Mouse (Mus musculus): ENCODE data around the gene Myrfl. TPM values are rescaled to one million over a fixed set of nuclear protein-coding genes. Genes with fewer than 3 reads are reported as not detected.

The Myrfl gene
- polyA plus RNA-seq, 1 experiment from 2014 or later: 0.09 TPM

DNA sequence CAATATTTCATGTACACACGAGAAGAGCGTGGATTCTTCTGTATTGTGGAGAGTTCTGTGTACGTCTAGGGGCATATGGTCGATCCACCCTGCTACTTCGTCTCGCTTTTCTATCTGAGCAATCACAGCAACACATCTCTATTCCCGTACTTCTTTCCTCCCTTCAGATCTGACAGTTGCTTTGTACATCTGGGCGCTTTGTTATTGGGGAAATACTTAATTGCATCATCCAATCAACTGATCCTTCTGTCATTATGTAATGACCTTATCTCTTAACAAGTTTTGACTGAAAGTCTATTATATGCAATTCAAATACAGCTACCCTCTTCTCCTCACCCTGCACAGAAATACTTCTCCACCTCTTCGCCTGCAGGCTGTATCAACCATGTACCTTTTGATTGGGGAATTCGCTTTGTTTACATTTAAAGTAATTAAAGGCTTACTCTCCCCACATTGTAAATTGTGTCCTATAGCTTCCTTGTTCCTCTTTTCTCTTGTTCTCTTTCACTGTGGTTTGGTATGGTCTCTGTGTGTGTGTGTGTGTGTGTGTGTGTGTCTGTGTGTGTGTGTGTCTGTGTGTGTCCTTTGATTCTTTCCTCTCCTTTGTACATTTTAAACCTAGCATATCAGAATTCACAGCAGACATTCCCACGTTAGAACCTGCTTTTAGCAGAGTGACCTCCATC lies 29.9 kb upstream of the Myrfl start:
- no peaks in the 10 kb centered on the region for H3K4me1 ChIP-seq
- WGBS: 78% methylated on average over 11 of the region's 11 CpGs
- H3K36me3 ChIP-seq: peaks cover 14% of the 10 kb centered on the region; the same call in 1 of the 2 replicates

DNA sequence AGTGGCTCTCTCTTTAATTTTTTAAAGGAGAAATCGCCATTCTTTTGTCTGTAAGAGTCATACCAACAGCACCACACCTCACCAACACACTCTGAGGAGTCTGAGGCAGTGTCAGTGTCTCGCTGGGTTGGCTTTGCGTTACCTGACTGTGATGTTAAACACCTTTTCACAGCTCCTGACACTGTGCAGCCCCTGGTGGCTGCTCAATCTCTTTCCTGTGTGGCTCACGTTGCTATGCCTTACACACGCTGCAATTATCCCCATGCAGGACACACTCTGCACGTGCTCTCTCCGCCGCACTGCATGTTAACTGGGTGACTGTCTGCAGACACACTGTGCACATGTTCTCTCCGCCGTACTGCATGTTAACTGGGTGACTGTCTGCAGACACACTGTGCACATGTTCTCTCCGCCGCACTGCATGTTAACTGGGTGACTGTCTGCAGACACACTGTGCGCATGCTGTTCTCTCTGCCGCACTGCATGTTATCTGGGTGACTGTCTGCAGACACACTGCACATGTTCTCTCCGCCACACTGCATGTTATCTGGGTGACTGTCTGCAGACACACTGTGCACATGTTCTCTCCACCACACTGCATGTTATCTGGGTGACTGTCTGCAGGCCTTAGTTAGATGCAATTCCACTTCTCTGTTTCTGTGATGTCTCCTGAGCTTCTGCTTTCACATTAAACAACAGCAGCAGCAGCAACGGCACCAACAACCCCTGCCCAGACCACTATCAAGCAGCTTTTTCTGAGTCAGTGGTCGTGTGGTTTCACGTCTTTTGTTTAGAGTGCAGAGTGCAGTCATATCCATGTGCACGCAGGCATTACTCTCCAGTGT lies 27.2 kb upstream of the Myrfl start:
- Histone ChIP-seq H3K4me2 (no peak overlapping the region), H3K27me3 (no peaks in the 10 kb centered on the region), H3K4me1 (no peaks in the 10 kb centered on the region), H3K27ac (no peak overlapping the region), H3K4me3 (no peak overlapping the region), H3K9ac (no peak overlapping the region), H3K36me3 (peaks cover 14% of the 10 kb centered on the region; the same call in 1 of the 2 replicates), H3K9me3 (no peaks in the 10 kb centered on the region)
- ATAC-seq (ENCODE audit: borderline replicate concordance, extremely low read depth, low FRiP score, low TSS enrichment): no peak
- 90% methylated on average over 19 of the region's 19 CpGs for WGBS

More for the DNA sequence above, 29.9 kb upstream of the Myrfl start:
- no peaks in the 10 kb centered on the region for H3K27me3 ChIP-seq
- no peak overlapping the region for H3K4me3 ChIP-seq
- no peak overlapping the region for H3K27ac ChIP-seq
- H3K9me3 ChIP-seq: no peaks in the 10 kb centered on the region
- ATAC-seq (ENCODE audit: borderline replicate concordance, extremely low read depth, low FRiP score, low TSS enrichment): no peak
- H3K4me2 ChIP-seq: no peak overlapping the region
- no peak overlapping the region for H3K9ac ChIP-seq

DNA sequence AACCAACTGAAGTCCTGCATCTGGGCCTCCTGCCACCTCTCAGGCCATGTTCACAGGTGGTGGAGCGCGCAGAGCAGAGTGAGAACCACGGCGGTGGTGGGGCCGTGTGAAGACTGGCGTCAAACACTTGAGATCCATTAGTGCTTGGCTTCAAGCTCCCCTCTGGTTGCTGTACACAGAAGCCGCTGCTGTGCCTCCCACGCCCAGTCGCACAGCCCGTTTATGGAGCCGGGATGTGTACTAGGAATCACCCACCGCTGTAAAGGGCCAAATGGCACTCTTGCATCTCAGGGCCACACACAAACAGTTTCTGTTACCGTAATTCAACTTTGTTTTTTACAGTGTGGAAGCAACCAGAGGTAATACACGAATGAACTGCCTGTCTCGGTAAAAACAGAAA lies 25.4 kb upstream of the Myrfl start:
- ATAC-seq (ENCODE audit: borderline replicate concordance, extremely low read depth, low FRiP score, low TSS enrichment): 0 out of 2 replicates have a peak, but pooled peaks have one; percentile 14
- no peak overlapping the region for H3K27ac ChIP-seq
- WGBS: 77% methylated on average over 15 of the region's 15 CpGs

DNA sequence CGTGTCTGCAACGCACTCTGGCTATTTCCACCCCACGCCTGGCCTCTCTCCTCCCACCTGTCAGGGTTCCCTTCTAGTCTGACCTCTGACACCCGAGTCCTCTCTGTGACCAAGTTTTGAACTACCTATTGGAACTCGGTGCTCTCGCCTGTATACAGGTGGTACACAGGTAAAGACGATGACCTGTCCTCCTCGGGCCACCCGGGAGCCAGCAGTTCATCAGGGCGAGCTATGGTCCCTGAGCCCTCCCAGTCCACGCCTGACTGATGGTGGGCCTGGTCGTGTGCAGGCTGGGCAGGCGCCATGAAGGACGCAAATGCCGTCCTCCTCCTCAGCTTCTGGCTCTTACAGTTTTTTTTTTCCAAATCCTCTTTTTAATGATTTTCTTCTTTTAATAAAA lies 24.7 kb upstream of the Myrfl start:
- Histone ChIP-seq H3K4me2 (no peak overlapping the region), H3K9ac (no peak overlapping the region), H3K9me3 (no peaks in the 10 kb centered on the region), H3K36me3 (peaks cover 16% of the 10 kb centered on the region), H3K4me1 (no peaks in the 10 kb centered on the region), H3K27me3 (no peaks in the 10 kb centered on the region), H3K4me3 (no peak overlapping the region), H3K27ac (no peak overlapping the region)
- 87% methylated on average over 15 of the region's 15 CpGs for WGBS
- no peak for ATAC-seq (ENCODE audit: borderline replicate concordance, extremely low read depth, low FRiP score, low TSS enrichment)

More for the DNA sequence above, 25.4 kb upstream of the Myrfl start:
- peaks cover 19% of the 10 kb centered on the region for H3K36me3 ChIP-seq
- H3K4me1 ChIP-seq: no peaks in the 10 kb centered on the region
- H3K9ac ChIP-seq: no peak overlapping the region
- H3K9me3 ChIP-seq: no peaks in the 10 kb centered on the region
- H3K4me3 ChIP-seq: no peak overlapping the region
- H3K27me3 ChIP-seq: no peaks in the 10 kb centered on the region
- no peak overlapping the region for H3K4me2 ChIP-seq

DNA sequence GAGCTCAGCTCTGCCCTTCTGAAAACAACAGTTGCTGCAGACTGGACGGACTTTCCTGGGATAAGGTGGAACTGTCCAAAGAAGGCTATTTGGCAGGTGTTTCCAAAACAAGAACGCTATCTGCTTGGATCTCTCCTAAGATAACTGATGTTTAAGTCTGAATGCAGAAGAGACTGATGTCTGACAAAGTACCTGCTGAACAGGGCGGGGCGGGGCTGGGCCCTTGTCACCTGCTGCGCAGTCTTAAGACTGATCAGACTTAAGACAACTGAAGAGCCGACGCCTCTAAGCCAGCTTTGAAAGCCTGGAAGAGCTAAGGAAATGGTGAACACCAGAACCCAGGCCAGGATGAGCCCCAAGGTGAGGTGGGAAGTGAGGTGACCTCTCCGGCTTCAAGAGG lies 23.9 kb upstream of the Myrfl start:
- Histone ChIP-seq H3K4me3 (no peak overlapping the region), H3K9ac (no peak overlapping the region), H3K36me3 (peaks cover 20% of the 10 kb centered on the region), H3K27ac (no peak overlapping the region), H3K9me3 (no peaks in the 10 kb centered on the region), H3K4me1 (no peaks in the 10 kb centered on the region), H3K4me2 (no peak overlapping the region), H3K27me3 (no peaks in the 10 kb centered on the region)
- ATAC-seq (ENCODE audit: borderline replicate concordance, extremely low read depth, low FRiP score, low TSS enrichment): no peak
- WGBS: 86% methylated on average over 8 of the region's 8 CpGs

DNA sequence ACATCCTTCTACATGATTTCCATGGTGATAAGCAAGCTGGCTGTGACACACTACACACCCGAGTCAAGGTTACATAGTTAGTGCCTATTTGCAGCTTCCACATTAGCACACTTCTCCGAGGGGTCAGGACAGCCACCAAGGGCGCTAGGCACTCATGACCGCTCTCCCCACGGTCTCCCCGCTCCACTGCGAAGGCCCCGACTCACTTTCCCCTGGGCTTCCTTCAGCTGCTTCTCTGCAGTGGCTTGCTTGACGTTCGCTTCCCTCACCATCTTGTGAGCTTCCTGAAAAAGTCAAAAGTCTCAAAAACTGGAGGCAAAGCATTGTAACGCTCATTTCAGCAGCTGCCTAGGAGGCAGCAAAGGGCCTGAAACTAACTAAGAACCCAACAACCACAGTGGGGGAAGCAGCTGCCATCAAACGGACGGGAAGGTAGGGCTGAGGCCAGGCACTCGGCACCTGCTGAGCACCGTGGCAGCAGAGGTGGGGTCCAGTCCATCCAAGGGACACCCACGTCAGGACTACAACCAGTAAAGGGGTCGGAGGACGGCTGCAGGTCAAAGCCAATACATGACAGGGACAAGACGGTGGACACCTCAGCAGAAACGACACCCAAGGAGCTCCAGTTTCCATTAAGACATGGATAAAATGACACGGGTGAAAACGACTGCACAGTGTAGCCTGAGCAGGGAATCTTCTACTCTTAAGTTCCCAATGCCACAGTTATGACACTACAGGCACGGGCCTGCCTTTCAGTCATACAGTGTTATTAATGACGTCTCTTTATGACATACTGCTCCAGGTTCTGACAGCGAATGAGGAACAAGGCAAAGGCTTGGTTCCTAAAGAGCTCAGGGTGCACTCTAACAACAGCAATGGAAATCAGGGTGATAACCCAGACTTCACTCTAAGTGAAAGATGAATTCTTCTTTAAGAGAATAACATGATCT lies 22.9 kb upstream of the Myrfl start:
- H3K9me3 ChIP-seq: no peaks in the 10 kb centered on the region
- no peaks in the 10 kb centered on the region for H3K4me1 ChIP-seq
- 84% methylated on average over 25 of the region's 25 CpGs for WGBS
- no peak overlapping the region for H3K4me3 ChIP-seq
- H3K27me3 ChIP-seq: no peaks in the 10 kb centered on the region
- H3K27ac ChIP-seq: no peak overlapping the region
- no peak overlapping the region for H3K9ac ChIP-seq
- ATAC-seq (ENCODE audit: borderline replicate concordance, extremely low read depth, low FRiP score, low TSS enrichment): no peak
- H3K4me2 ChIP-seq: no peak overlapping the region
- peaks cover 20% of the 10 kb centered on the region for H3K36me3 ChIP-seq

DNA sequence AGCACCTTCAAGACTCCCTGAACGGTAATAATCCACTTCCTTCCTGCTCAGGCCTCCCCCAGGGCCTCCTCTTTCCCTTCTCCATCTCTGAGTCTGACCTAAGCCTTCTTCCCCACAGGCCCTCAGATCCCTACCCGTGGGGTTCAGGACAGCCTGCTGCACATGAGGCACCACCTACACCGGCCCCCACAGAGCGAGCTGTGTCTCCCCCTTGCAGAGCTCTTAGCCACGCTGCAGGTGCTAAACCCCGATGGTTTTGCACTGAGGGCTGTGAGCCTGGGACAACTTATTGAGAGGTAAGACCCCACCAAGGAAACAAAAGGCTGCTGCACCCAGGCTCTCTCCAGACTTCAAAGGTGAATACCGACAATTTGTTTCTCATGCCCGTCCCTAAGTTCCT lies 19.9 kb upstream of the Myrfl start:
- H3K9me3 ChIP-seq: no peaks in the 10 kb centered on the region
- no peak overlapping the region for H3K4me2 ChIP-seq
- ATAC-seq (ENCODE audit: borderline replicate concordance, extremely low read depth, low FRiP score, low TSS enrichment): no peak
- no peak overlapping the region for H3K27ac ChIP-seq
- no peak overlapping the region for H3K9ac ChIP-seq
- no peaks in the 10 kb centered on the region for H3K27me3 ChIP-seq
- H3K36me3 ChIP-seq: peaks cover 12% of the 10 kb centered on the region
- H3K4me3 ChIP-seq: no peak overlapping the region
- WGBS: 76% methylated on average over 8 of the region's 8 CpGs
- no peaks in the 10 kb centered on the region for H3K4me1 ChIP-seq

DNA sequence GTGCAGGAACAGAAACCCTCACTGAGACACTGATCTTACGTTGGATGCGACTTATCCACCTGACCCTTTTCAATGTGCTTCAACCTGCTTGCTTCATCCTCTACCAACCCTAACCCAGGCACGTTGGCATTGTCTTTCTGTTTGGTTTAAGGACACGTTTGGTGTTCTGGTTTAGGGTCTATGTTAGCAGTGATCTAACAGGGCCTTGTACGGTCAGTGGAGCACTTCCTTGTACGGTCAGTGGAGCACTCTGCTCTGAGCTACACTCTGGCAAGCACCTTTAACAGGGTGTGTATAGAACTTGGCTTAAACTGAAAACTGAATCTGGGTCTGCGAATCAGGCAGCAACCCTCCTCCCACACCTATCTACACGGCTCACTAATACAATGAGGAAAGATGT lies 18.6 kb upstream of the Myrfl start:
- H3K27ac ChIP-seq: no peak overlapping the region
- no peak for ATAC-seq (ENCODE audit: borderline replicate concordance, extremely low read depth, low FRiP score, low TSS enrichment)
- no peaks in the 10 kb centered on the region for H3K4me1 ChIP-seq
- no peak overlapping the region for H3K4me2 ChIP-seq
- H3K9ac ChIP-seq: no peak overlapping the region
- peaks cover 16% of the 10 kb centered on the region for H3K36me3 ChIP-seq
- no peaks in the 10 kb centered on the region for H3K9me3 ChIP-seq
- H3K27me3 ChIP-seq: no peaks in the 10 kb centered on the region
- no peak overlapping the region for H3K4me3 ChIP-seq
- WGBS: 94% methylated on average over 8 of the region's 8 CpGs

DNA sequence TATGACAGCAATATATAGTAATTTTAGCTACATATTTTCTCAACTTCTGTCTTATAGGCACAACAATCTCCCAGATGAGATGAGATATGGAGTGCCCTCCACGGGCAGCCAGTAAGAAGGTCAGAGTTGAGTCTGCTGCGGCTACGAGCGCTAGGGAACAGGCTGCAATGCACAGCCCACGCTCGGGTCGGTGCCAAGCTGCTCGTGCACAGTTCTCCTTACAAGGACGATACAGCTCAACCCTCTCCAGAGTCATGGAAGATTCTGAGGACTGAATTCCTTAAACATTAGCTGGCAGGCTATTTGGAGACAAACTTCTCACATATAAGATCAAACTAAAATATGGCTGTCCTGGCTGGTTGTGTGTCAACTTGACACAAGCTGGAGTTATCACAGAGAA lies 17.9 kb upstream of the Myrfl start:
- no peaks in the 10 kb centered on the region for H3K4me1 ChIP-seq
- H3K9ac ChIP-seq: no peak overlapping the region
- WGBS: 73% methylated on average over 9 of the region's 9 CpGs
- peaks cover 23% of the 10 kb centered on the region for H3K36me3 ChIP-seq
- no peak for ATAC-seq (ENCODE audit: borderline replicate concordance, extremely low read depth, low FRiP score, low TSS enrichment)
- no peaks in the 10 kb centered on the region for H3K27me3 ChIP-seq
- H3K4me3 ChIP-seq: no peak overlapping the region
- H3K4me2 ChIP-seq: no peak overlapping the region
- no peaks in the 10 kb centered on the region for H3K9me3 ChIP-seq
- H3K27ac ChIP-seq: no peak overlapping the region

DNA sequence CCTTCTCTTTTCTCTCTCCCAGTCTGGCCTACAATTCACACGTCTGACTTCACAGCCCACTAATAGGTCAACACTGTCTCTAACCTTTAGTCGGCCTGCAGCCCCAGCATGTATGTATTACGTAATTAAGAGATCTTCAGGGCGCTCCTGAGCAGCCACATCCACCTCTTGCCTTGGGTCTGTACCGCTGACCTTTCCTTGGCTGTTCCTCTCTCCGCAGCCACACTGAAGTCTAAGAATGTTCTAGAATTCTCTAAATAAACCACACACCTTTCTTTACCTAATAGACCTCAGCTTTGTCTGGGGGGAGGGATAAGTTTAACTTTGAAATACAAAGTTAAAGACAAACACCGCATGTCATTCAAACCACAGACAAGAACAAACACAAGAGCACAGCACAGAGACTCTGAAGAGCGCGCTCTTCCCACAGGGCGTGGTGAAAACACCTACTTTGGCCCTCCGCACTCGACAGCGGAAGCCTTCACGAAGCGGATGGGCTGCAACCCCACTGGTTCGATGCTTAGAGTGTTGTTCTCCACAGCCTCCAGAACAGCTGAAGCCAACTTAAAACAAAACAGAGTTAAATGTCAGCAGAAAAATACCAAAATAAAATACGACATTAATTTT lies 17.0 kb upstream of the Myrfl start:
- H3K27ac ChIP-seq: no peak overlapping the region
- no peaks in the 10 kb centered on the region for H3K9me3 ChIP-seq
- no peak overlapping the region for H3K9ac ChIP-seq
- ATAC-seq (ENCODE audit: borderline replicate concordance, extremely low read depth, low FRiP score, low TSS enrichment): no peak
- H3K27me3 ChIP-seq: no peaks in the 10 kb centered on the region
- H3K36me3 ChIP-seq: peaks cover 30% of the 10 kb centered on the region
- H3K4me2 ChIP-seq: no peak overlapping the region
- WGBS: 70% methylated on average over 17 of the region's 17 CpGs
- no peak overlapping the region for H3K4me3 ChIP-seq
- H3K4me1 ChIP-seq: no peaks in the 10 kb centered on the region

DNA sequence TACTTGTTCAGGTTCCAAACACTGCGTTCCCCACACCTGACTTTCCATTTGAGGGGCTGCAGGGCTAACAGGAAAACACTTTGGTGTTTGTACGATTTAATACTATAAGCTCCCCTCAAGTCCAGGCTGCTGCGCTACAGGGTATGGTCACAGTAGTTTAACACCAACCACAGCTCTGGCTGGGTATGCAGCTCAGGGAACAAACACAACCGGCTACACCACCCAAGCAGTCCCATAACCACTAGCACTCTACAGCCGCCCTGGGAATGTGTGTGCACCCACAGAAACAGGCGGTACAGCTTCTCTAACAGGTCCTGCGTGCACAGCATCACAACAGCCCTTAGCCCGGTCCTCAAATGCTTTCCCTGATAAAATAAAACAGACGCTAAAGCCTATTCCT lies 16.1 kb upstream of the Myrfl start:
- no peak overlapping the region for H3K4me3 ChIP-seq
- WGBS: 79% methylated on average over 9 of the region's 9 CpGs

More for the DNA sequence above, 16.1 kb upstream of the Myrfl start:
- Histone ChIP-seq H3K27me3 (no peaks in the 10 kb centered on the region), H3K4me1 (no peaks in the 10 kb centered on the region), H3K9me3 (no peaks in the 10 kb centered on the region), H3K9ac (no peak overlapping the region), H3K4me2 (no peak overlapping the region), H3K27ac (no peak overlapping the region), H3K36me3 (peaks cover 30% of the 10 kb centered on the region)
- ATAC-seq (ENCODE audit: borderline replicate concordance, extremely low read depth, low FRiP score, low TSS enrichment): no peak
